Mouse (Mus musculus): Measurements from ENCODE around the gene Chmp2a.

DNA sequence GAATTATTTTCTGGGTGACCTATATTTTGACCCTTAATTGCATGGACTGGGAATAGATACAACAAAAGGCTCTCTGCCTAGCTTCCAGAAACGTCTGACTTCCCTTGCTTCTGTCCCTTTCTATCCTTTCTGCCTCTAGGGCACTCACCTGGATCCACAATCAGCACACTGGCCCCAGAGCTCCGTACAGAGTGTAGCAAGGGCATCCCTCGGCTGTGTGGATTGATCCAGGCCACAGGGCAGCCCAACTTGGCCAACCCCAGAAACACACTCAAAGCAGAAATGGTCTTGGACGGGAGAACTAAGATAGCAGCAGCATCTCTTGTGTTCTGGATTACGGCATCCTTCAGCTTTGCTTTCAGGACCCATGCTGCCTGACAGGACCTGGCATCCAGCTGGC, 37.4 kb downstream of the Chmp2a start:
- TF ChIP-seq POLR2A (IDR thresholded peaks at IDR 0.05; ENCODE audit: extremely low read depth, insufficient read depth, low read length): no peak
- no peak for TF ChIP-seq CTCF (IDR thresholded peaks at IDR 0.05; ENCODE audit: extremely low read depth, insufficient read depth, low read length)

All from cortical plate, adult 2 months (tissue).